Mouse (Mus musculus): ENCODE measurements around the gene Ggct. TPM values are rescaled to one million over a fixed set of nuclear protein-coding genes. Genes with fewer than 3 reads are reported as not detected.

Ggct gene
- total RNA-seq, 2 experiments from 2014 or later: 17.7 to 20.3 TPM

GRCm38 (mm10) chr6:55001320-55001719, 8.6 kb upstream of the Ggct start:
- intact Hi-C loops (cut with DNase I): no loop called here
- DNase-seq: no peak

DNA sequence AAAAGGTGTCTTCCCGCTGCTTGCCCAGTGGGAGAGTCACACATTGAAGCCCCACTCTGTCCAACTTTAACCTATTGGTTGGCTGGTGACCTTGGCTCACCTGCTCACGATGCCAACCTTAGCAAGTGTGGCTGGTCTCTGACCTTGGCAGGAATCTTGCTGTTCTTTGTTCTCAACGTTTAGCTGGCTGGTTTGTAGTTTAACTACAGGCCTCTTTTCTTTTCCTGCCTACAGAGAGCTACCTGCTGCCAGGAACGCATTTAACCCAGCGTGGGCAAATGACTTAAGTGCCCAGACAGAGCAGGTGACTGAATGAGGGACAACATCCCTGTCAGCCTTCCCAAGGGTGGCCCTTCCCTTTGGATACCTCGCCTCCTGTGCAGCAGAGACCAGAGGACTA, 5.0 kb upstream of the Ggct start:
- intact Hi-C loops (cut with DNase I): loop anchor here (10.0 kb wide), 2 partner anchors 183 to 293 kb away; partner anchors contain the start of gene Znrf2
- no peak for DNase-seq

DNA sequence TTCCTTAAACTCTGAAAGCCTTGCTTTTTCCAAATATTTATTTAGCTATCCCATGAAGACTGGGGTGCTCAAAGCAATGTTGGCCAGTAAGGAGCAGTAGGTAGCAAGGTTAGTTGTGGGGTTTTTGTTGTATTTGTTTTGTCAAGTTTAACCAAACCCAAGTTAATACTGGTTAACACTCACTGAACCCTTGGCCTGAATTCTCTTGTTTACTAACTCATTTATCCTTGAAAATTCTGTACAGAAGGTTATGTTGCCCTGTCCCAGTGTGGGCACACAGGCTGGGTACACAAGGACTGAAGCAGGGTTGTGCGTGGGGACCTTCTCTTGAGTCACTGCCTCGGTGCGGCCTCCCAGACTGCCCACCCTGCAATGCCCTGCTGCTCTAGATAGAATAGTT, 3.6 kb upstream of the Ggct start:
- DNase-seq: no peak
- intact Hi-C loops (cut with DNase I): loop anchor here (10.0 kb wide), 2 partner anchors 182 to 292 kb away; partner anchors contain the start of gene Znrf2

DNA sequence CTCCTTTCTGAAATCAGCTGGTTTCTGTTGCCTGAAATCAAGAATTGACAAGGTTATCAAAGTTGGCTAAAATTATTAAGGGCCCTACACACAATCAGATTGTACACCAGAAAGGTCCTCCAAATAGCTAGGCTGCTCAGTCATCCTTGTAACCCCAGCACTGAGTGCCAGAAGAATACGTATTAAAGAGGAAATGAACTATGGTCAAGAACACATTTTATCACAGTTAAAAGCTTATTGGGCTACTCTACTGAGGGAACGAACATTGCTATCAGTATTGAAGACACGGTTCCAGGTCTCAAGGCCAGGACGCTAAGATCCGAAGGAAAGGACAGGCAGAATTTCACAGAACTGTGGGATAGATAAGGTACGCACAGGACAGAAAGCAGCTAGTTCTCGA, 609 bp downstream of the Ggct start:
- intact Hi-C loops (cut with DNase I): loop anchor here (10.0 kb wide), 2 partner anchors 177 to 287 kb away; partner anchors contain the start of gene Znrf2
- DNase-seq: no peak

DNA sequence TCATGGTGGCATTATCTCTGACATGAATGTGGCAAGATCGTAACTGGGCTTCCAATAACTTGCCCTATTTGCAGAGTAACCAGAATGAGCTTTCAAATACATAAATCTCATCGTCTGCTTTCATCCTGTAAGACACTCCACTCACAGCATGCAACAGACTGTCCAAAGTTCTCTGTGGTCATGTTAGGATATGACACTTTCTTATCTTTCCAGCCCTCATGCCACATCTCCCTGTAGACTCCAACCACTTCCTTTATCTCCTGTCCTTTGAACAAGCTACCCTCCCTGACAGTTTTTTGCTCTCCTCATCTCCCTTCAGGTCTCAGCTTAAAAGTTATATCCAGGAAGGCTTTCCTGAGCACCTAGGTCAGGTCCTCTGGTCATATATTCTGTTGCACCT, 1.6 kb downstream of the Ggct start:
- intact Hi-C loops (cut with DNase I): loop anchor here (10.0 kb wide), 2 partner anchors 176 to 286 kb away; partner anchors contain the start of gene Znrf2
- no peak for DNase-seq

DNA sequence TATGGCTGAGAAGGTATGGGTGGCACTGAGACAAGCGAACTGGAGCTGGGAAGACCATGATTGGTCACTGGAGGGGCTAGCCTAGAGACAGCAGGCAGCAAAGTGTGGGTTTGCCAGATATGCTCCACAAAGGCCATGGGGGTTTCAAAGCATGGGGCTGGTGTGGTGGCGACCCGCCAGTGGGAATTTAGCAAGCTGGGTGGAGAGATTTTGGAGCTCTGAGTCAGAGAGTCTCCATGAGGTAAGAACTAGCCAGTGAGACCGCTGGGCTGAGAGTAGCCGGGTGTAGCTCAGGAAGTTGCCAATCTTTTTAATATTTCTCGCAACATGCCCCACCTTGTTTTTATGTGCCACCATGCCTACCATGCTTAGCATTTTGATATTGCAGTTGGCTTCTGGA, 4.6 kb downstream of the Ggct start:
- no peak for DNase-seq
- intact Hi-C loops (cut with DNase I): no loop called here

- DNase-seq: no peak
These were observed 8.7 kb downstream of the Ggct start for GRCm38 (mm10) chr6:54984096-54984495.

DNA sequence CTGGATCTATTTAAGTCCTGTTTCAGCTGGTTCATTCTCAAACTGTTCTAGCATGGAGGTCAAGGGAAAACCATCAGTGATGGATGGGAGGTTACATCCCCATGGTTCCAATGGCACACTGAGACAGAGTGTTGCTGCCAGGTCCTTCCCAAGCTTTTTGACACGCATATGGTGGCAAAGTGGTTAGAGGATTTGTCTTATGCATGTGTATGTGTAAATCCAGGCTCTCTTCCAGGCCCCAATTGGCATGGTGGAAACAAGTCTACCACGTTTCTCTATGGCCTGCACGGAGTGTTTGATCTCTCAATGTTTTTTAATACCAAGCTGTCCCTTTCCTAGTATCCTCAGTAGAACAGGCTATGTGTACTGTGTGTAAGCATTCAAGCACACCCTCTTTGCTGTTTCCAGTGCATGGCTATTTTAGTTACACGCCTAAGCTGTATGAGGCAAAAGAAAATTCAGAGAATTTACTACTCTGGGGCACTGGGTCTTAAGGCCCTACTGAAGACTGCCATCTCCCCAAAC, 9.2 kb downstream of the Ggct start:
- DNase-seq: no peak
- intact Hi-C loops (cut with DNase I): no loop called here

More at GRCm38 (mm10) chr6:54984096-54984495, 8.7 kb downstream of the Ggct start:
- intact Hi-C loops (cut with DNase I): no loop called here

DNA sequence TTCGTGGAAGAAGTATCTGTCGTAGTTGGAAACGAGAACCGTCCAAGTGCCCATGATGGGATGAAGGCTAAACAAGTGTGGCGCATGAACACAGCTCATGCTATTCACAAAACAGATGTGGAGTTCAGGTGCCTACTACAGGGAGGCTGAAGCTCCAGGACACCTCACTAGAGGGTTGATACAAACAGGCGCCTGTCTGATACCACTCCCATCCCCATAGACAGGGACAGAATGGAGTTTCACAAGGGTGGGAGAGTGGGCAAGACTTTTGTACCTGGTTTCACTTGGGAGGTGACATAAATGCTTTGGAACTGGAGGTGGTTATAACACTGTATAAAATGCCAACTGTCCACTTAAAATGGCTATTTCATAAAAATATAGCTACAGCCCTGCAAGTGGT, 13.3 kb downstream of the Ggct start:
- intact Hi-C loops (cut with DNase I): no loop called here
- DNase-seq: no peak

GRCm38 (mm10) chr6:54975616-54976015, 17.1 kb downstream of the Ggct start:
- no peak for DNase-seq
- intact Hi-C loops (cut with DNase I): no loop called here

DNA sequence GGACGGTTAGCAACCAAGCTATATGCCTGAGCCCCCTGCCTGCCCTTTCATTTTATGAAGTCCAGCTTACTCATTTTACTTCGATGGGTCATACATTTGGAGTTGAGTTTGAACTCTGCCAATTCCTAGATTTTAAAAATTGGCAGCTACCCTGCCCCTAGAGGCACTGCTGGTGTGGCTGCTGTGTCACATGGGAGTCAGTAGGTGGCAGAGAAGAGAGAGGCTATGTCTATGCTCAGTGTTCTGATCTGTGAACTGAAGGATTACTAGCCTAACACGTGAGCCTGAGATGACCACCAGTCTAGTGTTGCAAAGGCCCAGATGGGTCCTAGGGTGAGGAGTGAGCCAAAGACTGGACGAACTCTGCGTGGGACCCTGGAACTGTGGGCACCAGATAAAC, 18.2 kb downstream of the Ggct start:
- no peak for DNase-seq
- intact Hi-C loops (cut with DNase I): no loop called here

- no peak for DNase-seq
- intact Hi-C loops (cut with DNase I): no loop called here
These were observed 19.9 kb downstream of the Ggct start for GRCm38 (mm10) chr6:54972929-54973211.

DNA sequence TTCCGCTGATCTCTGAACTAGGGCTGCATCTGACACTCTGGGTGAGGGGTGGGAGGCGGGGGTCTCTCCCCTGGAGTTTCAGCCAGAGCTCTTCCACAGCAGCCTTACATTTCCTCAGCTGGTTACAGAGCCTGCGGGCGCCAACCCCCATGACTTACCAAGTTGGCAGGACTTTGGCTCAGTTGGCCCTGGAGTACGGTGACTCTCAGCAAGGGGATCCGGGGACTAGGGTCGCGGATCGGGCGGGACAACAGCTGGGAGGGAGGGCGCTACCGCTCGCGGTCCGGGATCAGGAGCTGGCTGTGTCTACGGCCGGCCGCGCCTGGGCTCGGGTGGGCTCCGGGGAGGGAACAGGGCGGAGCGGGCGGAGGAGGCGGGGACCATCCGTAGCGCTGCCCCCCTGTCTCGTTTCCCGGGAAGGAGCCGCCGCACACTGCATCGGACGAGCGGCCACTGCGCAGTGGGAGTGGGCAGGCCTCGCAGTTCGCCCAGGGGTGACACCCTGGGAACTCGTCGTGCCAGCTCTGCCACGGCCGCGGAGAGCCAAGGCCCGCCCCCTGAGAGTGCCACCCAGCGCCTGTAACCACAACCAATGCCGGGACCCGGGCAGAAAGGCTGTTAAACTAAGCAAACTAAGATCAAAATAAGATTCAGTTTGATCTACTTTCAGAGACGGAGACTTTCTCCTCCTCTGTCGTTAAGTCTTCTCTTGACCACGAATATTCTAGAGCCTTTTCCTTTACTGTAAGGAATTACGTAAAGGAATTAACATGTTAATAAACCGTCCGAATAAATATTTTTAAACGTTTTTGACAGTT, 20.4 kb downstream of the Ggct start, which contains the start of gene Nod1:
Nod1 (minus strand) TSS at position 502 of the 818 bp plus-strand sequence.
- intact Hi-C loops (cut with DNase I): no loop called here
- DNase-seq: peak; percentile 55

GRCm38 (mm10) chr6:54971731-54972110, 21.0 kb downstream of the Ggct start:
- intact Hi-C loops (cut with DNase I): no loop called here
- DNase-seq: no peak

DNA sequence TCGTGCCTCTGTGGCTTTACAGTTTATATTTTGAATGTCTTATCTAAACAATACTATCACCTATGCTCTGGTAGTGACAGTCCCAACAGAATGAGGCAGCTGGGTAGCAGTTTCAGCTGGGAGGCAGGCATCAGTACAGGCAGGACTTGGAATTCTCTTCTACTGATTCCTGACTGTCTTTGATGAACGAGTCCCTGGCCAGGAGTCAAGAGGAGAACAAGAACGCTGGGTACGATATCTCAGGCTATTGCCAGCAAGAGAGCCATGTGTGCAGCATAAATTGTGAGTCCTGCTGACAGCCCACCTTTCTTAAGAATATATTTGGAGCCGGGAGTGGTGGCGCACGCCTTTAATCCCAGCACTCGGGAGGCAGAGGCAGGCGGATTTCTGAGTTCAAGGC, 22.2 kb downstream of the Ggct start:
- no peak for DNase-seq
- intact Hi-C loops (cut with DNase I): no loop called here

DNA sequence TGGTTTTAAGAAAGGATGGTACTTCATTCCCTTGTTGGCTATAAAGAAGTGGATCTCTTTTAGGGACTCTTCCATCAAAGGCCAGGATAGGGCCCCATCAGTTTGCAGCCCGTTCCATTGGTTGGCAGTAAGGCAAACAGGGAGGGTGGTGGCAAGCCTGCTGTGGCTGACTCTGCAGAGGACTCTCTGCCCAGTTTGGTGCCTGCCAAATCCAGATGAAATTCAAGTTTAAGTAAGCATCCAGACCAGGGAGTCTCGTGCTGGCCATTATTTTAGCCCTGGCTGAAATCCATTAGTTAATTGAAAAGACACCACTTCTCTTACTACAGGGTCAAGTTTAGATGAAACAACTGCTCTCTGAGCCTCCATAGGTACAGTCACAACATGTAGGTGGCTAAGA, 22.9 kb downstream of the Ggct start:
- intact Hi-C loops (cut with DNase I): no loop called here
- no peak for DNase-seq

GRCm38 (mm10) chr6:54967591-54967990, 25.2 kb downstream of the Ggct start:
- DNase-seq: no peak
- intact Hi-C loops (cut with DNase I): no loop called here

DNA sequence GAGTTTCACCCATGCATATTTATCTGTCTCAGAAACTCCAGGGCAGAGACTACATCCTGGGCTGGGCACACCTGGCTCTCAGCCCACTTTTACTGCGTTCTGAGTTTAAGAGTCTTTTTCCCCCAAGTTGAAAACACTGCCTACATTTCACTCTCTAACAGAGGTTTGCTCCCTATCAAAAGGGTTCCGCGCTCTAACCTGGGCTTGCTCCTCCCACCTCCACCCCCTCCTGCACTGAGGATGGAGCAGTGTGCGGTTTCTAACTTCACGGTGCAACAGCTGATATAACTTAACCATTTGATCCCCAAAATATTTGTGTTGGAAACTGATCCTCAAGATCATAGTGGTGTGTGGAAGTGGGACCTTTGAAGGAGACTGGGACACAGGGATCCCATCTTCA, 27.5 kb downstream of the Ggct start:
- intact Hi-C loops (cut with DNase I): no loop called here
- no peak for DNase-seq

DNA sequence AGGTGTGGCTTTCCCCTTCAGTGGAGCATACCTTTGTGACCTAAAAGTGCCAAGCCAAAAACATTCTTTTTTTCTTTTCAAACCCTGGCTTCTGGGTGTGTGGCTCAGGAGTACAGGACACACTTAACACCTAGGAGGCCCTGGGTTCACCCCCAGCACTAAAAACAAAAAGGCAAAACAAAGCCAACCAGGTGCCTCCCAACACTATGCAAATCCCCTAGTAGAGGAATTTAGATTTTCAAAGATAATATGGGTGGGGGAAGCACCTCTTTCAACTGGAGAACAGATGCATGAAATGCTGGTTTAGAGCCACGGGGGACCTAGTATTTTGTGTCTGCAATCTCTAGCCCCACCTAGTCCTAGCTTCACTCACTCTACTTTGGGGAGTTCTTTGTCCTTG, 28.0 kb downstream of the Ggct start:
- DNase-seq: no peak
- intact Hi-C loops (cut with DNase I): no loop called here

DNA sequence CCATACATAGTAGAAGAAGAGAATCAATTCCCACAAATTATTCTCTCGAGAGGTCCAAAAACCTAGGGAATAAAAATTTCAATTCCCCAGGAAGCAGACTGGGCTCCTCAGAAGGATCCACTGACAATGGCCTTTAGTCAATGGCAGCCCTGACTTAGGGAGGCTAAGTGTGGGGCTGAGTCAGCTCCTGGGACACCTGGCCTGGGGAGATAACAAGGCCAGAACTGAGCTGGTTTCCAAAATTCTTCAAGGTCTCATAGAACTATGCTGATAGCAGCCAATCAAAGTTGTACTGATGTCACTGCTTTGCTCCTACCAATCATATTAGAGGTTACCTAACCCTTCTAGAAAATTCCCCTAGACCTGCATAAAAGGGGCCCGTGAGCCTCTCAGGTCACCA, 29.2 kb downstream of the Ggct start:
- no peak for DNase-seq
- intact Hi-C loops (cut with DNase I): no loop called here

GRCm38 (mm10) chr6:54957655-54958054, 35.1 kb downstream of the Ggct start:
- DNase-seq: no peak
- intact Hi-C loops (cut with DNase I): no loop called here

DNA sequence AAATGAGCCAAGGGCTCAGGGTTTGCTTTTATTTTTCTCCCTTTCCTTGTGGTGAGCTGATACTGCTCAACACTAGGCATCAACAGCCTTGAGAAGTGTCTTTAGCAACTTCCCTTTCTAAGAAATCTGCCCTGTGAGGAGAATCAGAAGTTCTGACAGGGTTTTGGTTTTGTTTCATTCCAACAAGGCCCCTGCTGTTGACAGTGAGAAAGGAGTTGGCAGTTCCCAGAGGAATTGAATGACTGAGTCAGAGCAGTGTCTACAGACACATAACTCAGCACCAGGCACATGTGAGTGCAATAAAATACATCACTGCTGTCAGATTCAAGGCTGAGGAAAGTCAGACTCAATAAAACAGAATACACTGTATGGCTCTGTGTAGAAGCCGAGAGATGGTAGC, 36.3 kb downstream of the Ggct start:
- intact Hi-C loops (cut with DNase I): no loop called here
- no peak for DNase-seq

- intact Hi-C loops (cut with DNase I): no loop called here
- no peak for DNase-seq
These were observed 36.8 kb downstream of the Ggct start for GRCm38 (mm10) chr6:54955949-54956348.
